Comparison of ENCODE assay signal across 8 mouse cellular contexts in the genomic region with DNA sequence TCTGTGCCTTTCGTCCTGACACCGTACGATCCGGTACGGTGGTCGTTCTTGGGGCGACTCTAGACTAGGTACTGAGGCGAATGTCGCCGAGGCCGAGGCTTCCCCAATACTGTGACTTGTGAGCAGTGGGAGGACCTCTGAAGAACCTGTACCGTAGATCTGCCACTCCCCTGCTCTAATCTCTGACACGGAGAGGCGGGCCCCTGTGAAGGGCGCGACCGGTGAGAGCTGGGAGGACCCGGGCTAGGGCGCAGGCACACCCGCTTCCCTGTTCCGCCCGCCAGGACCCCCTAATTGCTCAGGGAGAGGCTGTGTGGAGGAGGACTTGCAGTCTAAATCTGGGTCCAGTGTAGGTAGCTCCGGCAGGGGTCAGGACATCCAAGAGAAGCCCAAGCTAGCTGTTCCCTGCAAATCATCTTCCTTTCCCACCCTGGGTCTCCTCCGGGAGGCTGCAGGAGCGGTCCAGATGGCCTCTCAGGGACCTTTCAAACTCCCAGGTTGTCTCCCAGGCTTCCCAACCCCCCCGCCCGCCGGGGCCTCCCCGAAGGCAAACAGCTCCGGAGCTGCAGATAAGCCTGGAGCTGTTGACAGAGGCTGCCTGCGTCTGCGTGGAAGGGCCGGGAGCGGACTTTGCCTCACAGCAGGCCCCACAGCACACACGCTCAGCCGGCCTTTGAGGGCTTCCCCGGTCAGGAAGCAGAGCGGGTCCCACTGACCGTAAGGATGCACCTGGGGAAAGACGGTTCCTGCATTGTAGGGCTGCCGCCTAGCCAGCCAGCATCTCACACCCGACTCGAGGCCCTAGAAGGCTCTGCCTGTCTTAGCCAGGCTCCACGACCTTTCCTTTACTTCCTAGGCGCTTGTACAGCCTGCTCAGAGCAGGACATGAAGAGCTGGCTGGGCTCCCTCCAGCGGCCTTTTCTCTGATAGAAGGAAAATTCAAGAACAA. TPM values are rescaled to one million over a fixed set of nuclear protein-coding genes. Genes with fewer than 3 reads are reported as not detected.
DNase-seq lines count a peak whose midpoint lies in the region; ATAC-seq and TF ChIP-seq lines count a peak whose summit lies in the region.

No protein-coding gene starts in this region.

- TF ChIP-seq CTCF in heart, postnatal 0 days (IDR thresholded peaks at IDR 0.05; ENCODE audit: low read depth), result peak; percentile 9; the same call in 1 of the 2 replicates

- TF ChIP-seq EP300 in heart, postnatal 0 days (IDR thresholded peaks at IDR 0.05; ENCODE audit: low read depth), result no peak

- WGBS in heart, postnatal 0 days, result 4% methylated on average over 46 of the region's 46 CpGs
- 2% methylated on average over 46 of the region's 46 CpGs for WGBS in limb, embryonic 10.5 days

- no peak overlapping the region for H3K27ac ChIP-seq in heart, postnatal 0 days (ENCODE audit: low read depth)
- H3K27ac ChIP-seq in limb, embryonic 10.5 days, result no peak overlapping the region

- ATAC-seq in heart, postnatal 0 days (ENCODE audit: insufficient read depth, low read depth), result peak; percentile 31; the same call in 1 of the 2 replicates
- peak; percentile 58 for ATAC-seq in megakaryocyte-erythroid progenitor cell, adult 5-6 weeks (replicated peaks; ENCODE audit: low FRiP score, low TSS enrichment, poor library complexity, severe bottlenecking)

- H3K9me3 ChIP-seq in heart, postnatal 0 days (replicated peaks; ENCODE audit: control insufficient read depth, low read length), result no peaks in the 10 kb centered on the region
- no peaks in the 10 kb centered on the region for H3K9me3 ChIP-seq in limb, embryonic 10.5 days (replicated peaks)

- peak overlapping the region; percentile 62 for H3K4me2 ChIP-seq in heart, postnatal 0 days (ENCODE audit: low read depth, low read length)

- H3K9ac ChIP-seq in heart, postnatal 0 days (replicated peaks; ENCODE audit: low read depth, low read length), result peak overlapping the region; percentile 19; the same call in 1 of the 2 replicates

- peak overlapping the region; percentile 75 for H3K4me3 ChIP-seq in heart, postnatal 0 days (ENCODE audit: low read depth, low read length)
- peak overlapping the region; percentile 39 for H3K4me3 ChIP-seq in limb, embryonic 10.5 days

- H3K36me3 ChIP-seq in heart, postnatal 0 days (replicated peaks; ENCODE audit: control insufficient read depth, insufficient read depth, low read length), result no peaks in the 10 kb centered on the region
- no peaks in the 10 kb centered on the region for H3K36me3 ChIP-seq in limb, embryonic 10.5 days

- DNase-seq in heart, adult 11 months, result peak; percentile 92
- DNase-seq in heart, adult 8-10 months (ENCODE audit: low spot score), result no peak
- DNase-seq in embryo, embryonic 10 days (ENCODE audit: low spot score), result peak; percentile 53
- DNase-seq in heart, postnatal 0 days (ENCODE audit: low spot score), result no peak
- peak; percentile 64 for DNase-seq in limb, embryonic 10.5 days (ENCODE audit: low spot score)
- DNase-seq in testis, postnatal 14 days (ENCODE audit: low spot score), result peak; percentile 36
- DNase-seq in right cerebral cortex, postnatal 4 days, result no peak

- peaks cover 29% of the 10 kb centered on the region; the same call in 1 of the 2 replicates for H3K4me1 ChIP-seq in heart, postnatal 0 days (ENCODE audit: control insufficient read depth, insufficient read depth)
- peaks cover 43% of the 10 kb centered on the region for H3K4me1 ChIP-seq in limb, embryonic 10.5 days

- peaks cover 26% of the 10 kb centered on the region for H3K27me3 ChIP-seq in heart, postnatal 0 days (ENCODE audit: control insufficient read depth, insufficient read depth, low read length)
- H3K27me3 ChIP-seq in limb, embryonic 10.5 days (ENCODE audit: low read depth, poor library complexity, severe bottlenecking), result peaks cover 88% of the 10 kb centered on the region

RNA-seq across cellular contexts. Expression of a gene that starts 2.3 kb away (rescaled TPM):
- under 1 TPM; 0.23 to 0.79 (median 0.54) TPM for total RNA-seq in heart, adult 8-10 months (2022)
- total RNA-seq in heart, postnatal 0 days (2014; rRNA removed; ENCODE audit: low replicate concordance), result 0.50 and 6.6 TPM in 2 replicates
- 1.00 and 1.4 TPM in 2 replicates for polyA plus RNA-seq in heart, postnatal 0 days (2015; fragmentation: Nextera tagmentation; extraction: Ambion mirVana)
- 0.55 and 0.65 TPM in 2 replicates for polyA plus RNA-seq in limb, embryonic 10.5 days (2016; fragmentation: Nextera tagmentation; extraction: Ambion mirVana)
- total RNA-seq in megakaryocyte-erythroid progenitor cell, adult 5-6 weeks (2014; fragmentation: Nextera tagmentation), result not detected in 2 replicates
- total RNA-seq in megakaryocyte-erythroid progenitor cell, adult 5-6 weeks (2017), result not detected in 2 replicates

RNA-seq across cellular contexts. Expression of a gene that starts 15.8 kb away (rescaled TPM):
- not detected for total RNA-seq in heart, adult 8-10 months (2022)
- total RNA-seq in heart, postnatal 0 days (2014; rRNA removed; ENCODE audit: low replicate concordance), result not detected in 2 replicates
- 0.05 and 0.07 TPM in 2 replicates for polyA plus RNA-seq in heart, postnatal 0 days (2015; fragmentation: Nextera tagmentation; extraction: Ambion mirVana)
- not detected in 2 replicates for polyA plus RNA-seq in limb, embryonic 10.5 days (2016; fragmentation: Nextera tagmentation; extraction: Ambion mirVana)
- not detected in 2 replicates for total RNA-seq in megakaryocyte-erythroid progenitor cell, adult 5-6 weeks (2014; fragmentation: Nextera tagmentation)
- total RNA-seq in megakaryocyte-erythroid progenitor cell, adult 5-6 weeks (2017), result not detected in 2 replicates

RNA-seq across cellular contexts. Expression of a gene that starts 42.9 kb away (rescaled TPM):
- 10 to 100 TPM; 11.9 to 13.7 (median 13.4) TPM for total RNA-seq in heart, adult 8-10 months (2022)
- 13.9 and 20.5 TPM in 2 replicates for total RNA-seq in heart, postnatal 0 days (2014; rRNA removed; ENCODE audit: low replicate concordance)
- polyA plus RNA-seq in heart, postnatal 0 days (2015; fragmentation: Nextera tagmentation; extraction: Ambion mirVana), result 9.0 and 10.2 TPM in 2 replicates
- polyA plus RNA-seq in limb, embryonic 10.5 days (2016; fragmentation: Nextera tagmentation; extraction: Ambion mirVana), result 42.0 and 46.3 TPM in 2 replicates
- total RNA-seq in megakaryocyte-erythroid progenitor cell, adult 5-6 weeks (2014; fragmentation: Nextera tagmentation), result 22.5 and 24.4 TPM in 2 replicates
- 5.0 and 9.1 TPM in 2 replicates for total RNA-seq in megakaryocyte-erythroid progenitor cell, adult 5-6 weeks (2017)

RNA-seq across cellular contexts. Expression of a gene that starts 53.1 kb away (rescaled TPM):
- total RNA-seq in heart, adult 8-10 months (2022), result 1 to 10 TPM; 1.7 to 3.3 (median 2.2) TPM
- total RNA-seq in heart, postnatal 0 days (2014; rRNA removed; ENCODE audit: low replicate concordance), result 8.5 and 19.0 TPM in 2 replicates
- polyA plus RNA-seq in heart, postnatal 0 days (2015; fragmentation: Nextera tagmentation; extraction: Ambion mirVana), result 3.1 and 3.5 TPM in 2 replicates
- polyA plus RNA-seq in limb, embryonic 10.5 days (2016; fragmentation: Nextera tagmentation; extraction: Ambion mirVana), result 22.7 and 30.0 TPM in 2 replicates
- total RNA-seq in megakaryocyte-erythroid progenitor cell, adult 5-6 weeks (2014; fragmentation: Nextera tagmentation), result 0.45 TPM in 1 of 2 replicates, not detected in the other
- not detected in 2 replicates for total RNA-seq in megakaryocyte-erythroid progenitor cell, adult 5-6 weeks (2017)

Comparison
In these comparisons a context has a peak if more than half of its experiments do, and no peak if none do; other contexts are left out.
1. DNase-seq: peak in heart, adult 11 months (single experiment), embryo, embryonic 10 days (single experiment), limb, embryonic 10.5 days (single experiment) and testis, postnatal 14 days (single experiment); none in heart, adult 8-10 months (single experiment), heart, postnatal 0 days (single experiment) and right cerebral cortex, postnatal 4 days (single experiment).